Mouse (Mus musculus) gastrocnemius, adult 8-10 months (tissue): Measurements from ENCODE around the gene Fkbp10. TPM values are rescaled to one million over a fixed set of nuclear protein-coding genes. Genes with fewer than 3 reads are reported as not detected.

Source experiments
- DNase-seq, 2 experiments: peaks; one replicate each; pipeline ENCODE4 v3.0.0; 2022; ENCODE audit warnings: low spot score in 2 of 2
- total RNA-seq, 4 experiments: library from RNA; stranded (reverse); gene quantifications; 2 replicates each; pipeline ENCODE4 v1.2.4; 2022

Gene Fkbp10
- total RNA-seq, 4 experiments from 2014 or later, result 1.1 to 3.3 (median 2.9) TPM

DNA sequence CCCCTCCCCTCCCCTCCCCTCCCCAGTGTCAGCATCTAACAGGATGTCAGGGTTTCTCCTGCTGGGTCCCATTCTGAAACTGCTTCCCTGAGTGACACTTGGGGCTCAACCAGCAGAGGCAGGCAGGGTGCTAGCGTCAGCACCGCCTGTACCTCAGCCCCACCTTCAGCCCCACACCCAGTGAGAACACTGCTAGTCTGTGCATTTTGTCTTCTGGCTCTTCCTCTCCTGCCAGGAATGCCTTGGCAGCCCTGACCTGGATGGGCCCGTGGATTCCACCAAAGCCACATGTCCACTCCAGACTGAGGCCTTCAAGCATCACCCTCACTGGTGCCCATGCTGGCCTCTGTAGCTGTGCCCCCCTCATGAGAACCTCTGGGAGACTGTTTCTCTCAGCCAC lies 5.8 kb upstream of the Fkbp10 start:
- DNase-seq, result no peak

DNA sequence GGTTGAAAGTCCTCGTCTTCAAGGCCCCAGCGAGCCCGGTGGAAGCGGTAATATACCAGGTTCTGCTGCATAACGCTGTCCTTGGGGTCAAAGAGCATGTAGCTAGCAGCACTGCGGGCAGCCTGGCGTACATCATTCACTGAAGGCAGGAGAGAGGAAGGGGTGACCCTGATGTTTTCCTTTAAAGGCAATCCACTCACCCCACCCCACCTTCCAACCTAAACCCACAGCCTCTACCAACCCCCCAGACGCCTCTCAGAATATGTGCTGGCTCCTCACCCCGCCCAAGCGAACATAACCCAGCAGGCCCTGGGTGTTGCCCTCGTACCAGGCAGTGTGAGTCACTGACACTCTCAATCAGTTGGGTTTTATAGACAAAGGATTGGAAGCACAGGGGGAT lies 3.8 kb upstream of the Fkbp10 start:
- DNase-seq, result no peak

DNA sequence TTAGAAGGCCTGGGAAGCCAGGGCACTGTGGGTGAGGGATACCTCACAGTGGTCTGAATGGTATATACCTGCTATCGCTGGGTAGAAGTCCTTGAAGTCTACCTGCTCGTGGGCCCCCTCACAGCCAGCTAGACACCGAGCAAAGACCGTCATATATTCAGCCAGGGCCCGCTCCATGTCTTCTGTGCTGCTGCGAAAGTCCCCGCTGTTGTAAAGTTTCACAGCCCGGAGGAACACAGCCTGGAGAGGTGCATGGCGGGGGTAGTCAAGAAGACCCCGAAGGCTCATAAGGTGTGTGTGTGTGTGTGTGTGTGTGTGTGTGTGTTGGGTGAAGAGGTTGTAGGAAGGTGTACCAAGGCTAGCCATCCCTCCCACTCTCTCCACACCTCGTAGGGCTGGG lies 2.0 kb upstream of the Fkbp10 start:
- no peak for DNase-seq

DNA sequence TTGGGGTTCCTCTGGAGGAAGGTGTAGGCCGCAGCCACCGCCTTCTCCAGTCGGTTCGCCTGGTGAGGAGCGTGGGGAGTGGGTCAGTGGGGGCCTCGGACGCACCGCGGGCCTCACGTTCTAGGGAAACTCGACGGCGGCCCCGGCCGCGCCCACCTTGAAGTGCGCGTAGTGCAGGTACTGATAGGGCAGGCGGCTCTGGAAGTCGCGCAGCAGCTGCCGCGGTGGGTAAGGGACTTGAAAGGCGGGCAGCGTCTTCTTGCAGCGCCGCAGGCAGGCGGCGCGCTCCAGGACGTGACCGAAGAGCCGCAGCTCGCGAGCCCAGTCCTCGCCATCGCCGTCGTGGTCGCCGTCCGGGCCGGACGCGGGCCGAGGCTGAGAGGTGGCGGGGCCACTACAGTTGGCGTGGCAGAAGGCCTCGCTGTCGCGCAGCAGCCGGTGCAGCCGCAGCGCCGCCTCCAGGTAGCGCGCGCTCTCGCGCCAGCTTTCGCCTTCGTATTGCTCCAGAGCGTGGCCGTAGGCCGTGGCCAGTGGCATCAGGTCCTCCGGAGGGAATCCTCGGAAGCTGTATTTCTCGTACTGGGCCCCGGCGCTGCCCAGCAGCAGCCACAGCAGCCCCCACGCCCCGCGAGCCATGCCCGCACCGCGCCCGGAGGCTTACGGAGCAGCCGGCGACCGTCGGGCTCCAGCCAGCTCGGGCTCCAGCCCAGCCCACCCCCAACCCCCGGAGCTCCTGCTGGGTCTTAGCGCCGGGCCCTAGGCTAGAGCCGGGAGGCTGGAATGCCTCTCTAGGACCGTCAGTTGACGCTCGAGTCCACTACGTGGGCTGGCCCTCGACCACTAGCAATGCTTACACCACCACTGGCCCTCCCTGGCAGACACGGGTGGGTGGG lies 1.2 kb upstream of the Fkbp10 start, which contains the start of gene P3h4:
Gene P3h4, minus strand, starts transcription at position 816 of the 893 bp plus-strand sequence.
- DNase-seq, result peak; percentile 71

DNA sequence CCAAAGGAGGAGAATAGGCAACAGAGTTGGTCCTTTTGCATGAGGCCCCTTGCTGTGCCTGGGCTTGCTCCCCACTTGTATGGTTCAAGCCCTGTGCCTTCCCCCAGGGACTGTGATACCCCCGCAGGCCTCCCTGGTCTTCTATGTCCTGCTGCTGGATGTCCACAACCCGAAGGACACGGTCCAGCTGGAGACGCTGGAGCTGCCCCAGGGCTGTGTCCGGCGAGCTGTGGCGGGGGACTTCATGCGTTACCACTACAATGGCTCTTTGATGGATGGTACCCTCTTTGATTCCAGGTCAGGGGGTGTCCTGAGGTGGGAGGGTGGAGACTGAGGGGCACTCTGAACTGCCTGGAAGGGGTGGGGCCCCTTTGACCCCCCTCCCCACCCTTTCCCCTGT lies 6.0 kb downstream of the Fkbp10 start:
- DNase-seq, result no peak

DNA sequence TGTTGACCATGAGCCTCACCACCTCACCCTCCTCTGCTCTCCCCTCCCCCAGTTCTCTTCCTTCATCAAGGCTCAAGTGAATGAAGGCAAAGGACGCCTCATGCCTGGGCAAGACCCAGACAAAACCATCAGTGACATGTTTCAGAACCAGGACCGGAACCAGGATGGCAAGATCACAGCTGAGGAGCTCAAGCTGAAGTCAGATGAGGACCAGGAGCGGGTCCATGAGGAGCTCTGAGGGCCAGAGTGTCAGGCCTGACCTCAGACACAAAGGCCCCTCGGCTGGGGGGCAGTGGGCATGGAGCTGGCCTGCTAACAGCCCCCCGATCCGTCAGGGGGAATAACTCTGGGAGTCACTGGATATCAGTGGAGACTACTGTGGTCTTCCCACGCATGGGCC lies 8.3 kb downstream of the Fkbp10 start:
- no peak for DNase-seq

DNA sequence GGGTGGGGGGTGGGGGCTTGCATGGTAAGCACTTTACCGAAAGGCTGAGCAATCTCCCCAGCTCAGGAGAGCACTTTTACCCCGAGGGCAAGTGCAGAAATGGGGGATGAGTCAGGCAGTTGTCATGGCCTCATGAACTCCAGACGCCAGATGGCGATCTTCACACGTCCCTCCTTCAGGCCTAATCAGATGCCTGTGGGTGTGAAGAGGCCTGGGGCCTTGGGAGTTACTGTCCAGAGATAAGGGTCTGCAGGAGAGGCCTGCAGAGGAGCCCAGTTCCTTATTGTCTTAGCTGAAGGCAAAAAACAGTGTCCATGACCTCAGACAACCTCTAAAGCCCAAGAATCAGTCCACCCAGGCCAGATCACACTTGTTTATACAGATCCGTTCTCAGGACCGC lies 10.4 kb downstream of the Fkbp10 start:
- peak; percentile 53 to 54 for DNase-seq

DNA sequence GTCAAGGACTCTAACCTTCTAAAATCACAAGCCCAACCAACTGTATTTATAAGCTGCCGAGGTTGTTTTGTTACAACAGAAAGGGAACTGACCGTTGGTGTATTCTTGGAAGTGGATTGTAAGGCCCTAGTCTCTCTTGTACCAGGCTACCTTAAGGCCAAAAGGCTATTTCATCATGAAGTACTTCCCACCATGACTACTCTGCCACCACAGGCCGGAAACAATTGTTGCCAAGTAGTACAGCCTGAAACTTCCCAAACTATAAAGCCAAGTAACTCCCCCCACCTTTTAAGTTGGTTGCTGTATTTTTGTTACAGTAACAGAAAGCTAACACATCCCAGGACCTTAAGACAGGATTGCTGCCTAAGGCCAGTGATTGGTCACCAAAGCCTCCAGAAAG lies 11.3 kb downstream of the Fkbp10 start:
- DNase-seq, result no peak

DNA sequence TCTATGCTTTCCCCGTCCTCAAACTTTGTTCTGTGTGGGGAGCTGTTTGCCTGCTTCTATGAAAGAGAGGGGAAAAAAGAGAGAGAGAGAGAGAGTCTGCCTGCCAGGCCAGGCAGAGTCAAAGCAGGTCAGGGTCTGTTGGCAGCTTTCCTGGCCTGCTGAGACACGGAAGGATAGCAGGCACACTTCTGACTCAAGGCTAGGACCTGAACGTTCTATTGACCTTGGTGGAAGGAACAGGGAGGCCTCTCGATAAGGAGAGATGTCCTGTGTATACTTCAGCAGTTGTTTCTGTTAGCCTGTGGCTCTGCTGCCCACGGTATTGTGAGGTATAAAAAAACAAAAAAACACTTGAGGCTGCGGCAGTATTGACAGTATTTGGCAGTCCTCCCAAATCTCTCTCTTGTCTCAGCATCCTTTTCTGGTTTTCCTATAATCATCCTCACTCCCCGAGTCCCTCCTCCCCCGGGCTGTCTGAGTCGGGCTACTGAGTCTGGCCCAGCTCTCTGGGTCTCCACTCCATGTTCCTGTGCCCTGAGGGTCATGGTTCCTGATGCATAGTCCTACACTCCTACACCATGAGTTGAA lies 13.2 kb downstream of the Fkbp10 start:
- DNase-seq, result no peak

DNA sequence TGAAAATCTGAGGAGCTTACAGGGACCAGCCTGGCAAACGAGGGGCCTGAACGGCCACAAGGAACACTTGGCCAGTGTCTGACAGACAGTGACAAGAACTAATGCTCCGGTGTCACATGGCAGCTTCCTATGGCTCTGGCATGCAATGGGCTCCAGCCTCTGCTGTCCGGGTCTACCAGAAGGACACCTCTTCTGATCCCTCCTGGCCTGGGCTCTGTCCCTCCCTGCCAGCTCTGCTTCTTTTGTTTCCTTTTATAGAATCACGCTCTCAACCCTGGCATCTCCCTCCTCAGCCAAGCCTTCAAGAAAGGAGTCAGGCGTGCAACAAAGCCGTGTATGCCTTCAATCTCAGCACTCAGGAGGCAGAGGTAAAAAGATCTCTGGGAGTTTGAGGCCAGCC lies 14.6 kb downstream of the Fkbp10 start:
- DNase-seq, result no peak

DNA sequence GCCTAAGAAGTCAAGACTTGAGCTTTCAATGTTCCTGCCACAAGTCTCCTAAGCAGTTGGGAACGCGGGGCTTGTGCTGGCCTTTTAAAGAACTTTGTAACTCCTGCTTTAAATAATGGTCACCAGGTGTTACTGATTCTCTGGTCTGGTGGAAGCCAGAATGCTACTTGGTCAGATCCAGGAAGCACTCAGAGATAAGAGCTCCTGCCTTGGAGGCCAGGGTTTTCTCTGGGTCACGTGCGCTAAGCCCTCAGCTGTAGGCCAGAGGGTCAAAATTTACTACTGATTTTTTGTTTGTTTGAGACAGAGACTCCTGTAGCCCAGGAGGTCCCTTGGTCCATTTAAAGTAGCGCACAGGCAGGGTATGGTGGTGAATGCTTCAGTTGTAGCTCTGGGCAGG lies 16.5 kb downstream of the Fkbp10 start:
- DNase-seq, result no peak

DNA sequence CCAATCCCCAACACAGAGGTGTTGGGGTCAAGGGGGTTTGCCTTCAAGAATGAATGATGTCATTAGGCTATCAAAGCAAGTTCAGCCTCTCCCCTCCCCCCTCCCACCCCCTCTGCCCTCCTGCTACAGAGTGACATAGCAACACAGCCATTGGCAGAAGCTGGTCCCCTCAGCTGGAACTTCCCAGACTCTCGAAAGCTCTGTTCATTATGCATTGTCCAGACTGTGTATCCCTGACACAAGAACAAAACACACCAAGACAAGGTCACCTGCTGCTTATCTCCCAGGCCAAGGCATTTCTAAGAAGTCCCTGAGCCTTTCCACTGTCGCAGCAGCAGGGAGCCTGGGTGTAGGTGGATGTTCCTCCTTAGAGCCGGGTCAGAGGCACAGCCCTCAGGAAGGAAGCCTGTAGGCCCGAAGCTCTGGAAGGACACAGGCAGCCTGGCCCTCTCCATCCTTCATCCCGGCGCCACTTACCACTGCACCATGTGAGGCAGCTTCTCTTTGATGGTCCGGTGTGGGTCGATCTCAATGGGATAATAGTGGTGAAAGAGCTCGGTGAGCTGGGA lies 20.3 kb downstream of the Fkbp10 start:
- no peak for DNase-seq

DNA sequence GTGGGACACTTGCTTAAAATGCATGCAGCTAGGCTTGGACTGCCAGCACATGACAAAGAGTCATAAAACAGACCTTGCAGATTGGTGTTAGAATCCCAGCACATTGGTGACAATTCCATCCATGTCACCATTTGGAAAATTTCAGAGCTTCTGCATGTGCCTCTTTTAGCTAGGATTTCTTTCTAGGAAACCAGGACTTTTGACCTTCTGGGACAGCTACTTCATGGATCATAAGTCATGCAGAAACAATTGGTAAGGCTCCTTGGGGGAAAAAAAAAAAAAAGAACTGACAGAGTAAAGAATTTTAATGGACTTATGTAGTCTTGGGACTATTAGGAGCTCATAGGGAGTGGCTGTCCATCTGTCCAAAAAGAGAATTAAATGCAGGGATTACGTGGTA lies 22.4 kb downstream of the Fkbp10 start:
- no peak for DNase-seq

DNA sequence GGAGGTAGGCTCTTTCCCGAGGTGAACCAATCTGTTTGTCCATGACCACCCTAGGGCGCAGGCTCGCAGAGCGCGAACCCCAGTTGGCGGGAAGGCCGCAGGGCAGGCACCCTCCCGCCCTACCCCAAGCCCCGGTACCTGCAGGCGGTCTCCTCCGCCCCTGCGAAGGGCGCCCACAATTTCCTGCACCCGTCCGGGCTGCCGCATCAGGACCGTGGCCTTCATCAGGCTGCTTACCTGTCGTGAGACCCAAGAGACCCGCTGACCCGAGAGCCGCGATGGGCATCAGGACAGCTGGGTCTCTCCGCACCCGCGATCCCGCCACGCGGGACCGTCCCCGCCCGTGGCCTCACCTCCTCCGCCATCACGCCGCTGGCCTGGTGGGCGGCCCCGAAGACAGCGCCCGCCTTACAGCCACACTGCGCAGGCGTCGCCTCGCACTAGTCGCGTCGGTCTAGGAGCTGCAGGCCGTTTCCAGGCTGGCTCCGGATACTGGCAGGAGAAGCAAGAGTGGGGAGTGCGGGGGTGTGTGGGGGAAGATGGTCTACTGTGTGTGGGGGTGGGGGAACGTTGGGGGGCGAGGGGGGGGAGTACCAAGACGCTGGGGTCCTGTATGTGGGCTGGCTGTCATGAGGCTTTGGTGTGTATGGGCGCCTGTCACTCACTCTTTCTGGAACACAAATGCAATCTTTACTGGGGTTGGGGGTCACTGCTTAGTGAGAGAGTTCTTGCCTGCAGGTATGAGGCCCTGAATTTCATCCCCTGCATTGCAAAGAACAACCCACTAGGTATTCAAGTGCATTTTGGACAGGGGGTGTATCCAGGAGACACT lies 25.4 kb downstream of the Fkbp10 start:
- DNase-seq, result peak; percentile 72 to 77

DNA sequence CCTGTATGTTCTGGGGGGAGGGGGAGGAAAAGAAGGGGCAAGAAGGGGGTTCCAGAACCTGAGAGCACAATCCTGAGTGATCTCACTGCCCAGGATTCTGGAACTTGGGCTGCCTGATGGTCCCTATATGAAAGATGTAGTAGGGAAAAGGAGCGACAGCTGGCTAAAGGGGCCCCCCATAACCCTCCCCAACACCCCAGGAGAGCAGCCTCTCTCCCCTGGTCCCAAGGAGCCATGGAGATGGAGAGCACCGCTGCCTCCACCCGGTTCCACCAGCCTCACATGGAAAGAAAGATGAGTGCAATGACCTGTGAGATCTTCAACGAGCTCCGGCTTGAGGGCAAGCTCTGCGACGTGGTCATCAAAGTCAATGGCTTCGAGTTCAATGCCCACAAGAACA lies 26.3 kb downstream of the Fkbp10 start, which contains the start of the genes Nt5c3b and Klhl10:
Gene Nt5c3b, minus strand, starts transcription at position 12 of the 400 bp plus-strand sequence.
Gene Klhl10, plus strand, starts transcription at position 121 of the 400 bp plus-strand sequence.
- DNase-seq, result no peak

DNA sequence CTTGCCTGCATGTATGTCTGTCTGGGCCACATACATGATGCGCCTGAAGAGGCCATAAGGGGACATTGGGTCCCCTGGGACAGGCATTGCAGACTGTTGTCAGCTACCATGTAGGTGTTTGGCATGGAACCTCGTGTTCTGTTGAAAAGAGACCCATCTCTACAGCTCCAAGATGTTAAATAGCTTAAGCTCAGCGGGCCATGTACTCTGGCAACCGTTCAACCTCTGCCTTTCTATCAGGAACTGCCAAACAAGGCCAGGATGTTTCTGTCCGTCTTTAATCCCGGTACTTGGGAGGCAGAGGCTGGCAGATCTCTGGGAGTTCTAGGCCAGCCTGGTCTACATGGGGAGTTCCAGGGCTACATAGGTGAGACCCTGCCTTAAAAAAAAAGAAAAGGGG lies 27.1 kb downstream of the Fkbp10 start:
- DNase-seq, result no peak

DNA sequence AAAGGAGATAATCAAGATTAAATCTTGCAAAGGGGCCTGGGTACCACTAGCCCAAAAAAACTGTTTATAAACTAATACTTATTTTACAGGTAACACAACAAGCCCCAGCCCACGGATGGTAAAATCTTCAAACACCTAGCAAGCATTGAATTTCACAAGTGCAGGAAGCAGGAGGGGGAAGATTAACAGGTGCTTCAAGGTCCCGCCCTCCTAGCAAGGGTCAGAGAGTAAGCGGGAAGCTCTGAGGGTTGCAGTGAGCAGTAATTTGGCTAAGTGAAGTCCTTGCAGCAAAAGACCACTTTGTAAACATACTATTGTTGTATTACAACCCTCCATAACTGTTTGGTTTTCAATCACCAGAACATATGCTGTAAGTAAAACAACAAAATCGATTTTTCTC lies 41.8 kb downstream of the Fkbp10 start:
- no peak for DNase-seq

DNA sequence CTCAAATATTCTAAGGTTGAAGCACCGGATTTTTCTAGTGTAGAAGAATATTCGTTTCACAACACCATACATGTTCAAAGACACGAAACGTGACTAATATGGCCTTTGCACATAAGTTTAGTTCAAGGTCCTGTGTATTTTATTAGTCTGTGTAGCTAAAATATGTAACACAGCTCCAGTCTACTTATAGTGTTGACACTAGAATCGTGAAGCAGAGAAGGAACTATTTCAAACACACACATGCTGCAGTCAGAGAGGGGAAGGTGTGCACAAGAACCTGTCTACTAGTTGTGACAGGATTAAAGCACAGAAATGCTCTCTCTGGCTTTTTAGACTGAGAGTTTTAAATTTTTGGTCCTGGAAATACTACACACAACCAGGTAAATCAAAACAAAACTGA lies 42.2 kb downstream of the Fkbp10 start:
- no peak for DNase-seq

DNA sequence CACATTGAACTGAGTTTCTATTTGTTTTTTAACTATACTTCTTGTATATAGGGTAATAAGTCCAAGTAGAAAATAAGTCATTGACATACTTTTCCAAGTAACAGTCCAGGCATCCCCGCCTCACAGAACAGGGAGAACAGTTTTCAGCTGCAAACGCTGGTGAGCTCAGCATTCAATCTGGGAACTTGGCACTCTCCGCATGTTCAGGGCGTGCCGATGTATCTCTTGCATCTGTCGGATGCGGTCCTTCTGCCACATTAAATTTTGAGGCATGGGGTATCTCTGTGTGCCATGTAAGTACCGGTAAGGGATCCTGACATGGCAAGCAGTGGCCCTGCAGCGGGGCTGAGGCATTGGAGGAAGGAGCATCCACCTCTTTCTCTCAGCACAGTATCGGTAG lies 47.2 kb downstream of the Fkbp10 start:
- no peak for DNase-seq

DNA sequence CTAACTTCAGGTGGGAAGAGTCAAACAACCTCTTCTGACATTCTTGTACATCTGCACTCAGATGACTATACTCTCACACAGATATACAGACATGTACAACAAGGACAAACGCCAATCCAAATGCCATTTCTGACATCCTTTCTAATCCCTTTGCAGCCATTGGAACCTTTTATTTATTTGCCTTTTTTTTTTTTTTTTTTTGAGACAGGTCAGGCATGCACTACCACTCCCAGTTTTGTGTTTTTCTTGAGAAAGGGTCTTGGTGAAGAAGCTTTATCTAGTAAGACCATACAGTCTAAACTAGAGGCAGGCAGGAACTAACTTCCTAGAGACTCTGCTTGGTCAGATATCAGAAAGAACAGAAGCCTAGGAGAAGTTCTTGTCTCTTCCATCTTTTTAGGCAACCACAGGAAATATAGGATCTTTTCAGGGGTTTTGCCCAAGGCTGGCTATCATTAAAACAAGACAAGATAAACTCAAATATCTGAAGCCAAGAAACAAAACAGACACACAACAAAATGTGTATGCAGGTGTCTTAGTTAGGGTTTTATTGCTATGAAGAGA lies 49.8 kb downstream of the Fkbp10 start:
- no peak for DNase-seq

DNA sequence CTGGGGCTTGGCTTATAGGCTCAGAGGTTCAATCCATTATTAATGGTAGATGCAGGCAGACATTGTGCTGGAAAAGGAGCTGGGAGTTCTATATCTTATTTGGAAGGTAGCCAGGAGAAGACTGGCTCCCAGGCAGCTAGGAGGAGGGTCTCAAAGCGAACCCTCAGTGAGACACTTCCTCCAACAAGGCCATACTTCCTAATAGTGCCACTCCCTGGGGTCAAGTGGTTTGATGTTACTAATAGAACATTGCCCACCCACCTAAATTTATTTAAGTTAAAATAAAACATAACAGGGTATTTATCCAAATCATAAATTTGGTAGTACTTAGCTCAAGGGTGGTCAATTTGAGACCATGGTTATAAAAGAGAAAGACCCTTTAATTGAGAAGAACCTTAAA lies 50.3 kb downstream of the Fkbp10 start:
- DNase-seq, result no peak
